Mouse (Mus musculus): ENCODE measurements around the gene Gm49403.

- TF ChIP-seq GATA1 (IDR thresholded peaks at IDR 0.05; ENCODE audit: borderline replicate concordance, low read length): no peak
- TF ChIP-seq FLI1 (IDR thresholded peaks at IDR 0.05; ENCODE audit: low read length): no peak
Measured at GRCm38 (mm10) chr19:8839908-8840791, 43.6 kb upstream of the Gm49403 start.
